Mouse (Mus musculus) midbrain, embryonic 12.5 days (tissue): ENCODE data around the gene Ammecr1. TPM values are rescaled to one million over a fixed set of nuclear protein-coding genes. Genes with fewer than 3 reads are reported as not detected.

ENCODE experiments used
- ATAC-seq: fragments of 200-750 bp; cut with Nextera tagmentation; 2 replicates; pipeline ENCODE4 v1.8.0; 2017; ENCODE audit warnings: low read depth, moderate TSS enrichment, moderate library complexity; ENCODE audit not compliant: low FRiP score
- H3K27ac ChIP-seq: fragments of 300-500 bp; sonication (generic); replicated peaks from 2 replicates; pipeline ENCODE4 v1.5.1; 2016; ENCODE audit warnings: mild to moderate bottlenecking
- H3K27me3 ChIP-seq: fragments of 300-500 bp; sonication (generic); 2 replicates; pipeline ENCODE4 v1.6.1; 2016; ENCODE audit warnings: mild to moderate bottlenecking
- H3K36me3 ChIP-seq: fragments of 300-500 bp; sonication (generic); 2 replicates; pipeline ENCODE4 v1.6.1; 2016
- H3K4me1 ChIP-seq: fragments of 300-500 bp; sonication (generic); 2 replicates; pipeline ENCODE4 v1.6.1; 2016
- H3K4me2 ChIP-seq: fragments of 300-500 bp; sonication (generic); replicated peaks from 2 replicates; pipeline ENCODE4 v1.6.1; 2016; ENCODE audit warnings: mild to moderate bottlenecking, moderate library complexity
- H3K4me3 ChIP-seq: fragments of 300-500 bp; sonication (generic); 2 replicates; pipeline ENCODE4 v1.5.1; 2016; ENCODE audit warnings: mild to moderate bottlenecking
- H3K9ac ChIP-seq: fragments of 300-500 bp; sonication (generic); replicated peaks from 2 replicates; pipeline ENCODE4 v1.6.1; 2016; ENCODE audit warnings: mild to moderate bottlenecking, moderate library complexity
- H3K9me3 ChIP-seq: fragments of 300-500 bp; sonication (generic); 2 replicates; pipeline ENCODE4 v1.6.1; 2016; ENCODE audit warnings: mild to moderate bottlenecking
- WGBS: fragments of 180-500 bp; shearing (Covaris S2); methylation state at CpG from one replicate; pipeline ENCODE4 v1.1.7; 2016; 5-methylcytosine and 5-hydroxymethylcytosine counted together
- polyA plus RNA-seq: library from polyadenylated mRNA; unstranded; fragments of >200 nt; fragmentation: Nextera tagmentation; extraction: Ambion mirVana; gene quantifications from 2 replicates; pipeline ENCODE4 v1.2.1, GENCODE M21; 2016

Gene Ammecr1
- polyA plus RNA-seq, 1 experiment from 2014 or later = 8.5 TPM

DNA sequence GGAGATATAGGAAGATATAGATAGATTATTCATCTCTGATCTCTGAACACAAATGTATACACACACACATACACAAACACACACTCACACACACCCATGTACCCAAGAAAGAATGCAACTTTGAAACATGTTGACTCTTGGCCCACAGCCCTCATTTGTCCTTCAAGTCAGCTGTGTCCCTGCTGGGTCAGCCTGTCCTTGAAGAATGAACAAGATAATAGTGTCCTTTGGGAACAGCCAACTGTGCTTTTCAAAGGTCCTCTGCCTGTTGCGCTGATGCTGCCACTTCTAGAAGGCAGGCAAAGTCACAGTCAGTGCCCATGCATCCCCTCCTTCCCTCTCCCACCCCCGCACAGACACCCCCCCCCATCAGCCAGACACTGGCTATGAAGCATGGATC is 127.7 kb downstream of the Ammecr1 start:
- Histone ChIP-seq H3K4me3 (no peak overlapping the region), H3K27me3 (peaks cover 22% of the 10 kb centered on the region), H3K27ac (no peak overlapping the region), H3K36me3 (no peaks in the 10 kb centered on the region), H3K4me2 (no peak overlapping the region), H3K4me1 (no peaks in the 10 kb centered on the region), H3K9me3 (no peaks in the 10 kb centered on the region), H3K9ac (no peak overlapping the region)
- WGBS = 88% methylated on average over 1 of the region's 2 CpGs
- ATAC-seq = no peak

DNA sequence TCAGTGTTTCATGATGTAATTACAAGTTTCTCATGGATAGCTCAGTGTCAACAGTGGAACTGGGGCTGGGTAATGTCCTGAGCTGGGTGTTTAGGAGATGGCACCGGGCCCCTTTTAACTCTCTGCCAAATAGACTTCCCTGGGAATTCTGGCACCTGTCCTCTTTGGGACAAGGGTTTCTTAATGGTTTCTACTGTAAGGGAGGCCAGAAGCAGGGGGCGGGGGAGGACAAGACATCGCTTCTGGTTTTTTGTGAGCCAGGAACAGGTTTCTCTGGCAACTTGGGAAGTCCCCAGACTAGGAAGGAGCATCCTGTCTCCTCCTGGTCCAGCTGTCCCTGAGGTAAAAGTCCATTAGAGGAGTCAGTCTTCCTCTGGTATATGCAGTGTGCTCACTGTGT is 129.2 kb downstream of the Ammecr1 start:
- WGBS = 94% methylated on average over 3 of the region's 3 CpGs
- Histone ChIP-seq H3K4me2 (no peak overlapping the region), H3K9ac (no peak overlapping the region), H3K36me3 (no peaks in the 10 kb centered on the region), H3K4me3 (no peak overlapping the region), H3K27ac (no peak overlapping the region), H3K27me3 (peaks cover 31% of the 10 kb centered on the region), H3K9me3 (no peaks in the 10 kb centered on the region), H3K4me1 (no peaks in the 10 kb centered on the region)
- no peak for ATAC-seq

DNA sequence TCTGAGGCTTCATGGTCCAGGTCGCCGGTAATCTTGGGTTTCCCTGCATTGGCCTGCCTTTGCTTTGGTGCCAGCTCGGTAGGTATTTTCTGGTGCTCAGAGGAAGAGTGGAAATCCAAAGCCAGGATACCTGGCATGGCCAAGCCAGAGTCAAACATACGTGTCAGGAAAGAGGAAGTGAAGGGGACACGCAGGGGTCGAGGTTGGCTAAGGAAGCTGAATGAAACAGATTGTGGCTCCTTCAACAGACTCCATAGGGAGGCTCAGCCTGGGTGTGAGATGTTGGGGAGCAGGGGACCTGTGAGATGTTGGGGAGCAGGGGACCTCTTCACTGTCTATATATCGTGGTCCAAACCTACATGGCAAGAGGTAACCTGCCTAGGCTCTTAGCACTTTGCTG is 130.1 kb downstream of the Ammecr1 start:
- Histone ChIP-seq H3K27me3 (peaks cover 26% of the 10 kb centered on the region; the same call in 1 of the 2 replicates), H3K4me1 (no peaks in the 10 kb centered on the region), H3K9ac (no peak overlapping the region), H3K4me3 (no peak overlapping the region), H3K9me3 (no peaks in the 10 kb centered on the region), H3K36me3 (no peaks in the 10 kb centered on the region), H3K4me2 (no peak overlapping the region), H3K27ac (no peak overlapping the region)
- ATAC-seq = no peak
- WGBS = 92% methylated on average over 7 of the region's 7 CpGs

DNA sequence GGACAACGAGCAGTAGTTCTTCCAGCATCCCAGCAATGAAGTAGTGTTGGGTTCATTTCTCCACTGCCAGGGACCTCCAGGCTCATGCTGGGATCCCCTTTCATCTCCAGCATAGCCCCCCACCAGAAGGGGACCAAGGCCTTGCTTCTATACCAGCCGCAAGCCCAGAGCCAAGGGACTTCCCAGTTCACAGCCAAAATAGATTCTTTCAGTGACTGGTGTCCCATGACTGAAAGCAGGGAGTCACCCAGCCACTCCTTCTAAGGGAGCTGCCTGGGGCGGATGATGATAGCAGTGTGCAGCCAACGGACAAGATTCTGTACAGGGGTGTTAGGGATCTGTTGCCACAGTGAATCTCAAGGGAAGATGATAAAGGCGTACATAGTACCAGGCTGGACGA is 131.7 kb downstream of the Ammecr1 start:
- WGBS = 87% methylated on average over 6 of the region's 6 CpGs

DNA sequence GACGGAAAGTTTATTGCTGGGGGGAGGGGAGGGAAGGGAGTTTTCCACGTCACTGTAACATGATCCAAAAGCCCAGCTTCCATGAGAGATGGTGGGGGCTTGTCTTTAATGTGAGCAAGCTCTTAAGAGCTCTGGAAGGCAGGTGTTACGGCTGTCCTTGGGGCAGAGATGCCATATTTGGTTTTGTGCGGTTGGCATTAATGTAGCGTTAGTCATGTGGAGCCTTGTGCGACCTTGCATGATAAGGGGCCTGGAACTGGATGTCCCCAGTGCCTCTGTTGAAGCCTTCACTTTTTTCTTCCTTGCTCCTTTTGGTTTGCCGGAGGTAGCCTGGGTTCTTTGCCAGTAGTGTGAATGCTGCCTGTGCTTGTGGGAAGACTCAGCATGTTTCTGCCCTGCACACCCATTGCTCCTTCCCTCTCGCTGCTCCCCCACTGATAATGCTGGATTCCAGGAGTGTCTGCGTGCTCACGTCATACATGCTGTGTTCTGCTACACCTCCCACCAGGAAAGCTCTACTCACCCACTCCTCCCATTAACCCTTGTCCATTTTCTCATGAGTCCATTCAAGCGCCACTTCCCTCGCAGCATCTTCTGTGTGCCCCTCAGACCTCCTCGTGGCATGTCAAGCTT is 133.2 kb downstream of the Ammecr1 start:
- Histone ChIP-seq H3K4me3 (no peak overlapping the region), H3K4me1 (no peaks in the 10 kb centered on the region), H3K9me3 (no peaks in the 10 kb centered on the region), H3K4me2 (no peak overlapping the region), H3K27ac (no peak overlapping the region), H3K36me3 (no peaks in the 10 kb centered on the region), H3K27me3 (peaks cover 18% of the 10 kb centered on the region), H3K9ac (no peak overlapping the region)
- no peak for ATAC-seq
- 78% methylated on average over 13 of the region's 13 CpGs for WGBS

More for the DNA sequence above, 131.7 kb downstream of the Ammecr1 start:
- H3K9me3 ChIP-seq = no peaks in the 10 kb centered on the region
- peaks cover 24% of the 10 kb centered on the region for H3K27me3 ChIP-seq
- no peak overlapping the region for H3K4me3 ChIP-seq
- no peak for ATAC-seq
- H3K4me1 ChIP-seq = no peaks in the 10 kb centered on the region
- H3K4me2 ChIP-seq = no peak overlapping the region
- H3K9ac ChIP-seq = no peak overlapping the region
- no peak overlapping the region for H3K27ac ChIP-seq
- H3K36me3 ChIP-seq = no peaks in the 10 kb centered on the region

DNA sequence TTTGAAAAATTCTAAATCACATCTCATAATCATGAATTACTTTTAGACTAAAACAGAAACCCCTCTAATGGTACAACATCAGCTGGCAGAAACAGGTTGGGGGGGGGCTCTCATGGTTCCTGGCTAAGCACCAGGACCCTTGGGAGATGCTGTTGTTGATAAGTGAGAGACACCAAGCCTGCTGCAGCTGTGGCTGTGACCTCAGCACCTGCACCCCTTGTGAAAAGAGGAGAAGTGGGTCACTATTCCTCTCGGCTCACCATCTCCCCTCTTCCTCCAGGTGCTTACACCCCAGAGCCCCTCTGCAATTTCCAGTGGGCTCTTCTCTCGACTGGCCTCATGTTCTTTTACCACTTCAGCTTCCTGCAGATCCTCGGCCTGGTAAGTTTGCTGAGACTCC is 134.3 kb downstream of the Ammecr1 start:
- Histone ChIP-seq H3K4me1 (no peaks in the 10 kb centered on the region), H3K9ac (no peak overlapping the region), H3K27ac (no peak overlapping the region), H3K27me3 (peaks cover 17% of the 10 kb centered on the region), H3K4me2 (no peak overlapping the region), H3K9me3 (no peaks in the 10 kb centered on the region), H3K36me3 (no peaks in the 10 kb centered on the region), H3K4me3 (no peak overlapping the region)
- no peak for ATAC-seq
- 70% methylated on average over 3 of the region's 3 CpGs for WGBS

DNA sequence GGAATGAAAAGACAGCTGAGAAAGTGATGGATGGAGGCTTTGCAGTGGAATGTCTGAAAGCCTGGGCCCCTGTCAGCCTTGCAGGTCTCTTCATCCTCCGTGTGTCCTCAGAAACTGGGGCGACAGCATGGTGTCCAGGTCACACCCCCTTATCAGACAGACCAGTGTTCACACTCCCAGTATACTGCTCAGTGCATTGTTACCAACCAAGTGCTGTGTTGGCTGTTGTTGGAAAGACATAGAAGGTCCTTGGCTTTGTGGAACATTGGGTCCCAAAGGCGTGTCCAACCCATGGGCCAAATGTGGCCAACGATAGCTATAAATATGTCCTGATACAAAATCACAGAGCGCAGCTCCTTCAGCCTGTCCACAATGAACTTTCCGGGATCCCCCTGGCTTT is 136.0 kb downstream of the Ammecr1 start:
- no peaks in the 10 kb centered on the region for H3K4me1 ChIP-seq
- ATAC-seq = no peak
- 93% methylated on average over 6 of the region's 6 CpGs for WGBS

DNA sequence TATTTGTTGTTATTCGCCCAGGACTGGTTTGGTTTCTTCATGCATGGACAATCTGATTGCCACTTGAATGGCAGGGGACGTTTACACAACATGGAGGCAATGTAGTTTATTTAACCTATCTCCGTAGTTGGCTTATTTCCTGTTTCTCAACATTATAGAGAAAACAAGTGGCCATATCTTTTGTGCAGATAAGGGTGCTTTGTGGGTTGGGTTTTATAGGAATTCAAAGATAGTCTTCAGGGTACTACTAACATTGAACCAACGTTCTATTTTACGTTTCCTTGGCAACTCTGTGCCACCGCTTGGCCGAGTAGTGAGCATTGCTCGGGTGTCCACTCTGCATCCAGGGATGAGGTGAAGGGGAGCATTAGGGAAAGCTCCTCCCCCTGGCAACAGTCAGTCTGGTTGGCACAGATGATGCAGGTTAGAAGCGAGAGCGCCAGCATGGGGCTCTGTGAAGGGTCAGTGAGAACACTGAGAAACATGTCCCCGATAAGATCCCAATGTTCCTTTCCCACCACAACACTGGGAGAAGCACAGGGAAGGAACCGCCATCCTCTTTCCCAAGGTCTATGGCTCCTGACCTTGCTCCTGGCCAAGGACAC is 136.6 kb downstream of the Ammecr1 start:
- Histone ChIP-seq H3K4me2 (no peak overlapping the region), H3K4me3 (no peak overlapping the region), H3K36me3 (no peaks in the 10 kb centered on the region), H3K9ac (no peak overlapping the region), H3K4me1 (no peaks in the 10 kb centered on the region), H3K9me3 (no peaks in the 10 kb centered on the region), H3K27ac (no peak overlapping the region), H3K27me3 (peaks cover 16% of the 10 kb centered on the region)
- 84% methylated on average over 12 of the region's 12 CpGs for WGBS
- no peak for ATAC-seq

More for the DNA sequence above, 136.0 kb downstream of the Ammecr1 start:
- Histone ChIP-seq H3K27me3 (peaks cover 16% of the 10 kb centered on the region), H3K27ac (no peak overlapping the region), H3K4me3 (no peak overlapping the region), H3K9me3 (no peaks in the 10 kb centered on the region), H3K36me3 (no peaks in the 10 kb centered on the region), H3K4me2 (no peak overlapping the region), H3K9ac (no peak overlapping the region)

DNA sequence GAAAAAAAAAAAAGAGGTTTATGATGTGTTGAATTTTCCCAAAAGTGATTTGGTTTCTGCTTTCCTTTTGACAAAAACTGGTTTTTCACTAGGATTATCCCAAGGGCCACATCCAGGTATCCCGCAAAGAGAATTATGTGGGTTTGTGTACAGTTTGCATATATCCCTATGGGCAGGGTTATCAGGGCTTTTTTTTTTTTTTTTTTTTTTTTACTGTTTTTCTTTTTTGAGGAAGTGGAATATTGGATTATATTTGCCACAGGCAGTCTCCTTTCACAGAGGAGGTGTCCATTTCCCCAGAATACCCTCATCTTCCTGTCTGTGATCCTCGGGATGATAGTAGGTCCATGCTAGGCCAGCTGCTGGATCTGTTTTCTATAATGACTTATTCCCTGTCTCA is 137.3 kb downstream of the Ammecr1 start:
- Histone ChIP-seq H3K27me3 (peaks cover 16% of the 10 kb centered on the region), H3K4me2 (no peak overlapping the region), H3K27ac (no peak overlapping the region), H3K4me1 (no peaks in the 10 kb centered on the region), H3K36me3 (no peaks in the 10 kb centered on the region), H3K9ac (no peak overlapping the region), H3K9me3 (no peaks in the 10 kb centered on the region), H3K4me3 (no peak overlapping the region)
- no peak for ATAC-seq
- WGBS = 87% methylated on average over 2 of the region's 2 CpGs

DNA sequence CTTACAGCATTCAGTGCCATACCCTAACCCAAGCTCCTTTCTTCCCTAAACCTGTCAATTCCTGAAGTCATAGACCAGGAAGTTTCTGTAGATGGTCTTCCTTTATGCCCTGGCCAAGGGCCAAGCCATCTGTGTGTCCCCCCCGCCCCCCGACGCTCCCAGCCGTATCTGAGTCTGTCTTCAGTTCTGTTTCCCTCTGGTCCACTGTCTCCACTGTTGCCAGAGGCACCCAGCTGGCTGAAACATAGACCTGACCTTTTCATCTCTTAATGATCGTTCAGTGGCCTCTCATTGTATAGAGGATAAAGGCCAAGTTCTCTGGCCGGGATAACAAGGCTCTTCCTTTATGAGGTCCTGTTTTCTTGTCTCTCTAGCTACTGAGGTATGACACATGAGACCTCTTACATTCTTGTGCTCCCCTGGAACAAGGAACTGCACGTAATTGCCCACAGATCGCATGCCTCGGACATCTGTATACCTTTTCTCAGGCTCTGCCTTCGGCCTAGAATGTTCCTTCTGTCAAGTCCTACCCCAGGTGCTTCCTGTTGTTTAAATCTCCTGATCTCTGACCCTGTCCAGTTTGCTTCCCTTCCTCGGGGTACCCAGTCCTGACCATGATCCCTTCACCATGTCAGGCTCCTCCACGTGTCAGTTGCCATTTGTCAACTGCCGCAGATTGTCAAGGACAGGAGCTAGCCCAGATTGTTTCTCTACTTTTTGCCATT is 138.2 kb downstream of the Ammecr1 start:
- 76% methylated on average over 13 of the region's 13 CpGs for WGBS
- peaks cover 13% of the 10 kb centered on the region for H3K27me3 ChIP-seq
- H3K4me2 ChIP-seq = no peak overlapping the region
- no peak for ATAC-seq
- no peaks in the 10 kb centered on the region for H3K36me3 ChIP-seq
- no peak overlapping the region for H3K4me3 ChIP-seq
- no peak overlapping the region for H3K9ac ChIP-seq
- no peaks in the 10 kb centered on the region for H3K4me1 ChIP-seq
- H3K9me3 ChIP-seq = no peaks in the 10 kb centered on the region
- no peak overlapping the region for H3K27ac ChIP-seq

DNA sequence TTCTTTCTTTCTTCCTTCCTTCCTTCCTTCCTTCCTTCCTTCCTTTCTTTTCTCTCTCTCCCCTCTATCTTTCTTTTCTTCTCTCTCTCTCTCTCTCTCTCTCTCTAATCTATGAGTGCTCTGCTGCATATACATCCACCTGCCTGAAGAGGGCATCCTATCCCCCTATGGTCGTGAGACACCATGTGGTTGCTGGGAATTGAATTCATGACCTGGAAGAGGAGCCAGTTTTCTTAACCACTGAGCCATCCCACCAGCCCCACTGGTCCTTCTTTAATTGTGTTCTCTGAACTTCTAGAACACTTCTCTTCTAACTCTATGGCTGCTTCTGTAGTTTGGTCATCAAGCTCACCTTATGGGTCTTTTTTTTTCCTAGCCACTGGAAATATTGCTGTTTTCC is 138.9 kb downstream of the Ammecr1 start:
- no peak overlapping the region for H3K4me2 ChIP-seq
- H3K9ac ChIP-seq = no peak overlapping the region
- no peak for ATAC-seq
- no peaks in the 10 kb centered on the region for H3K36me3 ChIP-seq
- H3K4me3 ChIP-seq = no peak overlapping the region
- H3K27me3 ChIP-seq = peaks cover 7% of the 10 kb centered on the region
- H3K4me1 ChIP-seq = no peaks in the 10 kb centered on the region
- 58% methylated on average over 1 of the region's 1 CpGs for WGBS
- no peaks in the 10 kb centered on the region for H3K9me3 ChIP-seq
- no peak overlapping the region for H3K27ac ChIP-seq

DNA sequence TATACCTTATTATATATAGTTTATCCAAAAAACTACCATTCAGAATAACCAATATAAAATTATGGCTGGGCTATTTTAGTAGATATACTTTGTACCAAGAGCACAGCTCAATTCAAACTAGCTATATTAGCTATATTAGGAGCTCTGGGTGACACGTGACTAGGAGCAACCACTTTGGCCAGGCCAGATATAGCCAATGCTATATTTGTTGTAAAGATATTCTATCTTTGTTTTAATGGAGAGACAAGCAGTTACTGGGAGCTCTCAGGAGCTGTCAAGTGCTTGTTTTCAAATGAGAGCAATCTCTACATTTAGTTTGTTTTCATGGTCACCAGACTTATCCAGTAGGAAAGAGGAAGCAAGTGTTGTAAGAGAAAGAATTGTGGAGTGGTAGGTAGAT is 141.2 kb downstream of the Ammecr1 start:
- no peak for ATAC-seq
- Histone ChIP-seq H3K9ac (no peak overlapping the region), H3K4me1 (no peaks in the 10 kb centered on the region), H3K36me3 (no peaks in the 10 kb centered on the region), H3K4me3 (no peak overlapping the region), H3K27ac (no peak overlapping the region), H3K27me3 (peaks cover 3% of the 10 kb centered on the region; the same call in 1 of the 2 replicates), H3K9me3 (no peaks in the 10 kb centered on the region), H3K4me2 (no peak overlapping the region)
- WGBS = 68% methylated on average over 1 of the region's 1 CpGs
